Mouse (Mus musculus) frontal cortex, postnatal 25 days (tissue): Measurements from ENCODE around the gene Mtmr4.

Experiments used
- DNase-seq, 2 experiments: peaks; one replicate each; pipeline ENCODE4 v3.0.0; 2022; ENCODE audit warnings: low spot score in 2 of 2

Gene Mtmr4

GRCm38 (mm10) chr11:87591526-87592353, at the start of gene Mtmr4:
Mtmr4 (plus strand) TSS chr11:87592162.
- peak; percentile 97 to 100 for DNase-seq

DNA sequence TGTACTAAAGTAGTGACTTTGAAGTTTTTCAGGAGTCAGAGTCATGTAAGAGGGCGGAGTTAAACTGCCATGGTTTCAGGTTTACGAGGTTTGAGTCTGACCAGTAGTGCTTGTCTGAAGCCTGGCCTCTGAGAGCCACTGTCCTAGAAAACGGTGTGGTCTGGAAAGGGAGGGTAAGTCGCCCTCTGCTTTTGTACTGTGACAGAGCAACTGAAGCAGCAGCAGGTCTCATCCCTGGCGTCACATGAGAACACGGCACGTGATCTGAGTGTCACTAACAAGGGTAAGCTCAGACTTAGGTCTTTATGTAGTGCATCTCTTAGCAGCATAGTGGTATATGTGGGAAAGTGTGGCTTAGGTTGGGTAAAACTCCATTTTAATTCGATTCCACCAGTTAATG, 49.7 kb upstream of the Mtmr4 start:
- DNase-seq, result no peak

- DNase-seq, result no peak
These were observed 49.1 kb upstream of the Mtmr4 start for GRCm38 (mm10) chr11:87542906-87543305.

- DNase-seq, result no peak
These were observed 38.6 kb upstream of the Mtmr4 start for GRCm38 (mm10) chr11:87553342-87553741.

- no peak for DNase-seq
These were observed 37.6 kb upstream of the Mtmr4 start for GRCm38 (mm10) chr11:87554386-87554785.

DNA sequence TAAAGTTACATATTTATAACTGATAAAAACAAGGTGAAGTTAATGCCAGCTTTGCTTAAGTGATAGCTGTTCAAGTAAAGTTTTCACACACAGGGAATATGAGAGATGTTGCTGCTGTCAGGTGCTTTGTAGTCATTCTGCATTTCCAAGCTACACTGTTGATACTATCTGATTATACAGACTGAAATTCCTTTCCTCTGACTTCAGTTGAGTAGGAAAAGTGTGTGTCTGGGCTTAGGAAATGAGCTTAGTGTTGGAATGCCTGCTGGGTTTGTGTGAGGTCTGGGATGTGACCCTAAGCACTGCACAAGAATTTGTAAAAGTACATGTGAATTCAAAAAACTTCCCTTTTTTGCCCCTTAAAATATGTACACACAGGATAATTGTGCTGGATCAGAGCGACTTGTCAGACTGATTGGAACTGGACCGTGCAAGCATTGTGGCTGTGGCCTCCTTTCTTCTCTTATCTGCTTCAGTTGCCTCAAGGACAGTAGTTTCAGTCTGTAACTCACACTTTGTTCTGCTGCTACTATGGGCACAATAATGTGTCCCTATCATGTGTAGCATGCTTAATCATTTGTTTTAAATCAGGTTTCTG, 36.8 kb upstream of the Mtmr4 start:
- no peak for DNase-seq

GRCm38 (mm10) chr11:87561208-87561607, 30.8 kb upstream of the Mtmr4 start:
- no peak for DNase-seq

- no peak for DNase-seq
These were observed 25.5 kb upstream of the Mtmr4 start, which contains the start of gene Gm11492 for GRCm38 (mm10) chr11:87566501-87566900. Gm11492 (plus strand) TSS chr11:87566653.

DNA sequence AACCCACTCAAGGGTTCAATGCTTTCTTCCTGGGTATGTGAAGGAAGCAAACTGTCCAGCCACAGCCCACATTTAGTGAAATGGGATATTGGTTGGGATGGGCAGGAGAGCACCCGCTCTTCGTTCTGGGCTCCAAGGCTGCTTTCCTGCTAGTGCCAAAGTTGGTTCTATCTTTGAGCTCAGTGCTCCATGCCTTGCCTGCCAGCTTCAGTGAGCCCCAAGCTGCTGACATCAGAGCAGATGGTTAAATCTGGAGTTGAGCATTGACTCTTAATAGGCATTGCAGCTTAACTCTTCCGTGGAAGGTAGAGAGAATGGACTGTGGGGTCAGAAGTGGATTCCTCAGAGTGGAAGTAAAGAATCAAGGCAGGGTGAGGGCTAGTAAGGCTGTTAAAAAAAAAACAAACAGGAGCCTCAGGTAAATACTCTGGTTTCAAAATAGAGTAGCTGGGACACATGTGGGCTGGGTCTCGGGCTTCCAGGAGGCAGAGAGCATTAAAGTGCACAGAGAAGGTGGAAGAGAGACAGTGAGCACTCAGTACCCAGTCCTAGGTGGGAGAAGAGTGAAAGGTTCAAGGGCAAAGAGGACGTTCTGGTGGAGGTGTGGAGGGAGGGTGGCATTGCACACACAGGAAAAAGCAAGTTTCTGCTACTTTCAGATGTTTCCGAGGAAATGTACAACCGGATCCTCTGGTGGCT, 23.6 kb upstream of the Mtmr4 start, which contains the start of gene Sept4:
Gene Sept4, plus strand, starts transcription at position 649 of the 699 bp plus-strand sequence.
- DNase-seq, result no peak

- DNase-seq, result no peak
These were observed 21.2 kb upstream of the Mtmr4 start for GRCm38 (mm10) chr11:87570743-87571142.

- no peak for DNase-seq
These were observed 20.5 kb upstream of the Mtmr4 start for GRCm38 (mm10) chr11:87571361-87571950.

- no peak for DNase-seq
These were observed 18.2 kb upstream of the Mtmr4 start for GRCm38 (mm10) chr11:87573751-87574150.

DNA sequence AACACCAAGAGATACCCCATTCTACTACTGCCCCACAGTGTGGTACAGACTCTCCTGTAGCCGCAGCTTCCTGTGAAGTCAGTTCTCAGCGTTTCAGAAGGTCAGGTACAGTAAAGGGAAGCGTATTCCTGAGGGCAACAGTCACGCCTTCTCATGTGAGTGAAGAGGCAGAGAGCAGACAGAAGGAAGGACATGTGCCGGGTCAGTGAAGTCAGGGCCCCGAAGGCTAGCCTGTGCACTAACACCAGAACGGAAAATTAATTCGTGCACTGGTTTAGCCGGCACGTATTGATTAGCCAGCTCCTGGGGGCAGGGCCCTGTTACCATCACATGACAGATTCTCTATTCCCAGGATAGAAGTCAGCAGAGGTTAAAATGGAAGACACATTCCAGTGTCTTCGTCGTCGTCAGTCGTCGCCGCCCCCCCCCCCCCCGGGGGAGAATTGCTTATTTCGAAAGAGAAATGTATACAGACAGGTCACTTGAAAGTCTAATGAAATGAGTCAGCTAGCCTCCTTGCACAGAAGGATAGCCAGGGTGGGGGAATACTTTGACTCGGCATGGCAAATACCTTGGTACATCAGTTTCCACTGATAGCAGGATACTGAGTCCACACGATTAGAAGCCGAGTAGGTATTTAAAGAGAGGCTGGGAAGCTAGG, 17.3 kb upstream of the Mtmr4 start:
- DNase-seq, result no peak

DNA sequence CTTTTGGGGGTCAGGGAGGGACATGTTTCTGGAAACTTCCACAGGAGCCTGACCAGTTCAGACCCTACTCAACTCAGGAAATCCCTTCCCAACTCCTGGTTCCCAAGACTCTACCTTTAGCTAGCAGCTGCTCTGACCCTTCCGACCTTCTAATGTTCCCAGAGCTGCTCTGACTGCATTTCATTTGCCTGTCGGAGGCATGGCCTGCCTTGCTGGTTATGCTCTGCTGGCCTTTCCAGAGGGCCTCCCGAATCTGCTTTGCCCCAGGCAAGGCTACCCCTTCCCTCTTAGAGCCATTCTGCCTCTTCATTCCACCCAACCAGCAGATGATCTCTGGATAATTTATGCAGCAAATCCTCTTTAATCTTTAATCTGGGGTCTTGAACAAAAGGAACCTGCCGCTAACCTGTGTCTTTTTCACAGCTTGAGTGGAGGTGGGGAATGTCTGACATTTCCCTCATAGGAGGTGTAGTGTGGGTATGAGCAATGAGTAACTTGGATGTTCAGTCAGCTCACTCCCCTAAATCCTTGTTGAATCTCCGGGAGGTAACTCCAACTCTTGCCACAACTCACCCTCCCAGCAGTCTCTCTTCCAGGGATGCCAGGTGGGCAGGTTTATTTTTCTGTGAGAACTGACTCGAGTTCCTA, 14.2 kb upstream of the Mtmr4 start:
- no peak for DNase-seq

- peak in 1 of 2 experiments; percentile 57 for DNase-seq
These were observed 13.6 kb upstream of the Mtmr4 start for GRCm38 (mm10) chr11:87578249-87578962.

DNA sequence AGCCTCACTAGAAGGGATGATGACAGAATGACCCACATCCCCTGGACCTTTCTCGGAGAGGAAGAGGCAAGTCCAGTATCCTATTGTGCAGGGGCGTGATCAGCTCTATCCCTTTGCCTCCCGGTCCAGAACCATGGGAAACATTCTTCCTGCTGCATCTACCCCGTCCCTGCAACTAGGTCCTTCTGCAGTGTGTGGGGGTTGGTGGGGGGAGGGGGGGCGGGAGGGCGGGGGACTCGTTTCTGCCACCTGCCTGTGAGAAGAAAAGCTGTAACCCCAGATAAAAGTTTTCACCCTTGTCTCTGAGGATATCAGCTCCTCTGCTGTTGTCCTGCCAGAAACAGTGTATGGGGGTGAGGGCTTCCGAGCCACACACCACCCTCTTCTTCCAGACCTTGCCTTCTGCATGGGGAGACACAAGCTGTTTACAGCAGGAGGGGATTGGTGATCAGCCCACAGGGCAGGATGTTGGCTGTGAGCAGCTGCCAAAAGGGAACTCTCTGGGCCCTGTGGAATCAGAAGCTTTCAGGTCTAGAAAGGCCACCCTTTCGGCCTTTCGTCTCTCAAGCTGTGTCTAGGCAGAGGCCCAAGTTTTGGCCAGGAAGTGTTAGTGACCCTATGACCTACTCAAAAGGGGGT, 12.9 kb upstream of the Mtmr4 start:
- no peak for DNase-seq

DNA sequence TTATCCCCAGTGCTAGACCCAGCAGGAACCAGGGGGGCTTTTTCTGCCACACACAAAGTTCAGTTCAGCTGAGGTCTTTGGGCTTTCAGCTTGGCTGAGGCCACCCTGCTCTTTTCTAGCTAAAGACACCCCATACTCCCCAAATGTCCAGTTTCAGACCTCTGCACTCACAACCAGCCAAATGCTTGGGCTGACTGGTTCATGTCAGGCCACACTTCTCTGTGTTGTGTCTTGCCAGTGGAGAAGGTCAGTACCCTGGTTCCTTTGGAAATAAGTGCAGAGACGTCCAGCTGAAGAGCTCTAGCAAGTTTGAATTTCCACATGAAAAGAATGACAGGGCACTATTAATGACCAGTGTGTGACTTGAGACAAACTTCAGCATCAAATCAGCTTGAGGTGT, 12.2 kb upstream of the Mtmr4 start:
- no peak for DNase-seq

DNA sequence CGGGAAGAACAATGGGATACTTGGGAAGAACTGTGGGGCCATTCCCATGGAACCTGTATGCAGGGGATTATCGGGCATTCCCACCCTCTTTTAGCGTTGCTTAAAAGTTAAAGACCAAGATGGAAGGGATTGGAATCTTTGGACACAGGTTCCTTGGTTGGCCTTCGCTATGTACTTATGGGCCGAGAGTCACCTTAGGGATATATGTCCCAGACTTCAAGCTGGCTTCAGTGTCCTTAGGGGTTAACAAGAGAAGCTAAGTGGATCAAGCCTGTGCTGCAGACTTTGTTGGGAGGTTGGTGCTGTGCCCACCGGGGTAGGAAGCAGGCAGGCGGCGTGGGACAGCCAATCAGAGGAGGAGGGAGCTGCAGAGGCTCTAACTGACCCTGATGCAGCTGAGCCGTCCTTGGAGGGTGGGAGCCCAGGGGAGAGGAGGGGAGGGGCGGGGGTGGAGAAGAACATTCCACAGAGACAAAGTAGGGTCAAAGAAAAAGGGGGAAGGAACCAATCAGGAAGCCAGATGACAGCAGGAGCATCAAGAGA, 11.3 kb upstream of the Mtmr4 start:
- DNase-seq, result no peak

DNA sequence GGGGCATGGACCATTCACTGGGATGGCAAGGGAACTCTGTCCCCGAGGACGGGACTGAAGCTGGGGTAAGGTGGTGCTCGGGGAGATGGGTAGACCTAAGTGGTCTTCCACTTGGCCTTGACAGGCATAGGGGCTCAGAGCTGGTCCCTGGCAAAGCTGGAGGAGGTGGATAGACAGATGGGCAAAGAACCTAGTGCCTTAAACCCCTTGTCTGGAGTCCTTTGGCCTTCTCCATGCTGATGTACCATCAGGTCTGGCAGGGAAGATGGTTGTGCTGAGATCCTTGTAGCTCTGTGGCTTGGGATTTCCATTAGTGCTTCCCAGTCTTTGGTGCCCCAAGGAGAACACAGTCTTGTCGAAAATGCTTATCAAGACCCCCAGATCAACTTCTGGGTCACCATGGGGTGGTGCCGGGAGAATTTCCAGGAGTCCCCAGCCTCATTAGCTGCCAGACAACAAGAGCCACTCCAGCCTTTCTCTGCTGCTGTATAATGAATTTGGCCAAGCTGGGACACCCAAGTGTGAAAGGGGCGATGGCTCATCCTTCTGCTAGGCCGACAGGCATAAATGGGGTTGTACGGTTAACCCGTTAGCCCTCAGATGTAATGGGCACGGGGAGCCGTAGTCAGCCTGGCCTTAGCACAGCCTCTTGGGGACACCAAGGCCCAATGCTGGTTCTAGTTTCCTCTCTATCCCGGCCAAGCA, 10.6 kb upstream of the Mtmr4 start:
- no peak for DNase-seq
